Mouse (Mus musculus): Measurements from ENCODE around the gene Ifrd1.

DNA sequence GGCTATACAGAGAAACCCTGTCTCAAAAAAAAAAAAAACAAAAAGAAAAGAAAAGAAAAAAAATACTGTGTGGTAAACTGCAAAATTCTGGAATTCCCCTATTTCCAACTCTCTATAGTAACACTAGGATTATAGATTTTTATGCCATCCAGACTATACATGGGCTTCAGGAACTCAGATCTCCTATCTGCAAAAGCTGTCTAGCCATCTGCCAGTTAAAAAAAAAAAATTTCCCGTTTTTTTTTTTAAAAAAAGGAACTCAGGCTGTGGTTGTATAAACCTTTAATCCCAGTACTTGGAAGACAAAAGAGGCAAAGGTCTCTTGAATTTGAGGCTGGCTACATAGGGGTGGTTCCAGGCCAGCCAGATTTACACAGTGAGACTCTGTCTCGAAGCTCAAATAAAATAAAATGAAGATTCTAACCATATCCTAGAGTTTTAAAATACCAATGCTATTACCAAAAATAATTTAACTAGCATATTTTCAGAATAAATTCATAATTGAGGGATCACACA is 29.8 kb downstream of the Ifrd1 start:
- TF ChIP-seq CTCF (IDR thresholded peaks at IDR 0.05; ENCODE audit: insufficient read depth, low read length), result no peak
- no peak for TF ChIP-seq POLR2A (IDR thresholded peaks at IDR 0.05; ENCODE audit: borderline replicate concordance, extremely low read depth, low read depth, low read length)
